Mouse (Mus musculus) kidney, adult 9 months (tissue): ENCODE data around the gene Inhba.

Experiments
- DNase-seq: peaks from one replicate; pipeline ENCODE4 v3.0.0; 2022

Inhba gene

GRCm38 (mm10) chr13:16011372-16012242 is at the start of gene Inhba:
Inhba (plus strand) TSS chr13:16011851.
- DNase-seq = peak; percentile 26

- DNase-seq = no peak
Measured at GRCm38 (mm10) chr13:15976584-15976983, 35.1 kb upstream of the Inhba start.

- DNase-seq = no peak
Measured at GRCm38 (mm10) chr13:15979551-15979950, 32.1 kb upstream of the Inhba start.

GRCm38 (mm10) chr13:15982041-15982440 is 29.6 kb upstream of the Inhba start:
- no peak for DNase-seq

GRCm38 (mm10) chr13:15985761-15986160 is 25.9 kb upstream of the Inhba start:
- peak; percentile 2 for DNase-seq

- DNase-seq = no peak
Measured at GRCm38 (mm10) chr13:15986172-15986571, 25.5 kb upstream of the Inhba start.

- no peak for DNase-seq
Measured at GRCm38 (mm10) chr13:15995314-15995713, 16.3 kb upstream of the Inhba start.

GRCm38 (mm10) chr13:16005517-16005916 is 6.1 kb upstream of the Inhba start:
- DNase-seq = peak; percentile 38

GRCm38 (mm10) chr13:16007748-16008147 is 3.9 kb upstream of the Inhba start:
- no peak for DNase-seq

GRCm38 (mm10) chr13:16008348-16008747 is 3.3 kb upstream of the Inhba start:
- peak; percentile 17 for DNase-seq

GRCm38 (mm10) chr13:16009766-16010465 is 1.7 kb upstream of the Inhba start:
- no peak for DNase-seq

- DNase-seq = no peak
Measured at GRCm38 (mm10) chr13:16010586-16010985, 1.1 kb upstream of the Inhba start.

- DNase-seq = peak; percentile 82
Measured at GRCm38 (mm10) chr13:16012243-16012887, 714 bp downstream of the Inhba start.

GRCm38 (mm10) chr13:16014166-16014565 is 2.5 kb downstream of the Inhba start:
- DNase-seq = no peak

- DNase-seq = no peak
Measured at GRCm38 (mm10) chr13:16016506-16016905, 4.9 kb downstream of the Inhba start.

GRCm38 (mm10) chr13:16017338-16017737 is 5.7 kb downstream of the Inhba start:
- no peak for DNase-seq

GRCm38 (mm10) chr13:16017777-16018176 is 6.1 kb downstream of the Inhba start:
- no peak for DNase-seq

- DNase-seq = no peak
Measured at GRCm38 (mm10) chr13:16018807-16019510, 7.3 kb downstream of the Inhba start.

GRCm38 (mm10) chr13:16020659-16021058 is 9.0 kb downstream of the Inhba start:
- peak; percentile 47 for DNase-seq

- no peak for DNase-seq
Measured at GRCm38 (mm10) chr13:16021181-16021580, 9.5 kb downstream of the Inhba start.

- DNase-seq = no peak
Measured at GRCm38 (mm10) chr13:16021849-16022248, 10.2 kb downstream of the Inhba start.

- no peak for DNase-seq
Measured at GRCm38 (mm10) chr13:16022536-16022935, 10.9 kb downstream of the Inhba start.
